Comparison of ENCODE assay signal across 8 mouse cellular contexts in genomic region chr10:100588524-100588923, GRCm38 (mm10). TPM values are rescaled to one million over a fixed set of nuclear protein-coding genes. Genes with fewer than 3 reads are reported as not detected.
DNase-seq lines count a peak whose midpoint lies in the region; ATAC-seq and TF ChIP-seq lines count a peak whose summit lies in the region.

No protein-coding gene starts in this region.

- H3K9me3 ChIP-seq in liver, embryonic 13.5 days (replicated peaks), result no peaks in the 10 kb centered on the region

- H3K36me3 ChIP-seq in thymus, adult 2 months (ENCODE audit: control insufficient read depth, insufficient read depth, low read length), result no peaks in the 10 kb centered on the region
- H3K36me3 ChIP-seq in liver, embryonic 13.5 days, result peaks cover 16% of the 10 kb centered on the region

- no peaks in the 10 kb centered on the region for H3K27me3 ChIP-seq in thymus, adult 2 months (ENCODE audit: control insufficient read depth, insufficient read depth, low read length)
- H3K27me3 ChIP-seq in liver, embryonic 13.5 days, result no peaks in the 10 kb centered on the region

- H3K9ac ChIP-seq in liver, embryonic 13.5 days, result peak overlapping the region; percentile 85

- no peak for DNase-seq in cerebellum, adult 8-10 months
- DNase-seq in thymus, adult 2 months, result no peak
- no peak for DNase-seq in thymus, postnatal 4 days
- no peak for DNase-seq in liver, embryonic 13.5 days
- DNase-seq in telencephalon, adult 2 months (ENCODE audit: low read depth, low spot score), result peak; percentile 4
- DNase-seq in layer of hippocampus, postnatal 36 days, result no peak
- DNase-seq in frontal cortex, postnatal 10 days (ENCODE audit: low spot score in 2 of 2), result no peak

- H3K27ac ChIP-seq in thymus, adult 2 months (ENCODE audit: control insufficient read depth, insufficient read depth, low read length), result no peak overlapping the region
- peak overlapping the region; percentile 72 for H3K27ac ChIP-seq in liver, embryonic 13.5 days

- no peak for TF ChIP-seq CTCF in thymus, adult 2 months (IDR thresholded peaks at IDR 0.05; ENCODE audit: borderline replicate concordance, control insufficient read depth, extremely low read depth, insufficient read depth, low read length, poor library complexity)

- H3K4me2 ChIP-seq in liver, embryonic 13.5 days, result peak overlapping the region; percentile 78

- WGBS in thymus, adult 2 months, result 35% methylated on average over 7 of the region's 7 CpGs
- 35% methylated on average over 7 of the region's 7 CpGs for WGBS in liver, embryonic 13.5 days (ENCODE audit: insufficient replicate concordance)

- peak; percentile 40 for ATAC-seq in cerebellum, adult (ENCODE audit: insufficient number of reproducible peaks, low FRiP score, low TSS enrichment)
- ATAC-seq in liver, embryonic 13.5 days (ENCODE audit: low read depth), result peak; percentile 34

- H3K4me3 ChIP-seq in thymus, adult 2 months (ENCODE audit: control insufficient read depth, insufficient read depth, low read length), result peak overlapping the region; percentile 83
- peak overlapping the region; percentile 84 for H3K4me3 ChIP-seq in liver, embryonic 13.5 days (replicated peaks)

- no peak for TF ChIP-seq POLR2A in thymus, adult 2 months (IDR thresholded peaks at IDR 0.05; ENCODE audit: control insufficient read depth, extremely low read depth, insufficient read depth, low read length, poor library complexity)

- H3K4me1 ChIP-seq in thymus, adult 2 months (replicated peaks; ENCODE audit: control insufficient read depth, insufficient read depth, low read length), result no peaks in the 10 kb centered on the region
- H3K4me1 ChIP-seq in liver, embryonic 13.5 days (replicated peaks), result peaks cover 14% of the 10 kb centered on the region

RNA-seq across cellular contexts. Expression of gene 4930430F08Rik, which starts 1.7 kb away (rescaled TPM):
- polyA plus RNA-seq in thymus, adult 2 months (2012; rRNA removed), result 8.0 and 10.0 TPM in 2 replicates
- polyA plus RNA-seq in liver, embryonic 13.5 days (2015; fragmentation: Nextera tagmentation; extraction: Ambion mirVana), result 16.7 and 16.8 TPM in 2 replicates
- total RNA-seq in layer of hippocampus, postnatal 36 days (2021), result 10 to 100 TPM; 26.2 to 32.2 TPM

RNA-seq across cellular contexts. Expression of gene 1700017N19Rik, which starts 1.8 kb away (rescaled TPM):
- not detected in 2 replicates for polyA plus RNA-seq in thymus, adult 2 months (2012; rRNA removed)
- polyA plus RNA-seq in liver, embryonic 13.5 days (2015; fragmentation: Nextera tagmentation; extraction: Ambion mirVana), result not detected in 2 replicates
- total RNA-seq in layer of hippocampus, postnatal 36 days (2021), result not detected
